Mouse (Mus musculus) cerebellum, postnatal 36 days (tissue): Measurements from ENCODE around the gene Hras.

Experiments
- DNase-seq, 2 experiments: peaks; one replicate each; pipeline ENCODE4 v3.0.0; 2021 to 2022; ENCODE audit warnings: mixed read lengths in 2 of 2

The Hras gene

DNA sequence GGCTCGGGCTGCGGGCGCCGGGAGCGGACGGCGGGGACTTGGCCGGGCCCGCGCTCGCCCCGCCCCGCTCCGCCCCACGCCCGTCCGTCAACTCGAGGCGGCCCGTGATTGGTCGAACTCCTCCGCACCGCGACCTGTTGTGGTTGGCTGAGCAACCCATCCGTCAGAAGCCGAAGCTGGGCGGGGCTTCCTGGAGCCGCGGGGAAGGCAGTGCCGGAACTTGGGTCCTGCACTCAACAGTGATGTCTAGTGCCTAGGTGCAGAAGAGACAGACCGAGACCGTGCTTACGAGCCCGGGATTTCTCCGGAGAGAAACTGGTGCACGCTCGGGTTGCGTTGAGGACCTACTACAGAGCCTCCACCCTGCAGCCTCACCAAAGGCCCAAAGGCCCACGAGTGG is at the start of gene Hras, which contains the start of gene Lrrc56:
Gene Hras, minus strand, starts transcription at position 58 of the 400 bp plus-strand sequence.
Gene Lrrc56, plus strand, starts transcription at position 210 of the 400 bp plus-strand sequence.
- peak; percentile 98 for DNase-seq

DNA sequence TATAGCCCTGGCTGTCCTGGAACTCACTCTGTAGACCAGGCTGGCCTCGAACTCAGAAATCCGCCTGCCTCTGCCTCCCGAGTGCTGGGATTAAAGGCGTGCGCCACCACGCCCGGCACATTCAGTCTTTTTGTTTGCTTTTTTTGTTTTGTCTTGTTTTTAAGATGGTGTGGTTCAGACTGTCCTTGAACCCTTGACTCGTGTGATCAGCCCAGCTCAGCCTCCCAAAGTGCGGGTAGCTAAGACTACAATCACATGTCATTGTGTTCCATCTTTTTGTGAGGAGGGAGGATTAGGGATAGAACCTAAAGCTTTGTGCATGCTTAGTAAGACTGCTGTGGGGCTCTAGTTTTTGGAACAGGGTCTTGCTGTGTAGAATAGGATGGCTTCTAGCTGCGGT is 37.7 kb upstream of the Hras start:
- DNase-seq = no peak

DNA sequence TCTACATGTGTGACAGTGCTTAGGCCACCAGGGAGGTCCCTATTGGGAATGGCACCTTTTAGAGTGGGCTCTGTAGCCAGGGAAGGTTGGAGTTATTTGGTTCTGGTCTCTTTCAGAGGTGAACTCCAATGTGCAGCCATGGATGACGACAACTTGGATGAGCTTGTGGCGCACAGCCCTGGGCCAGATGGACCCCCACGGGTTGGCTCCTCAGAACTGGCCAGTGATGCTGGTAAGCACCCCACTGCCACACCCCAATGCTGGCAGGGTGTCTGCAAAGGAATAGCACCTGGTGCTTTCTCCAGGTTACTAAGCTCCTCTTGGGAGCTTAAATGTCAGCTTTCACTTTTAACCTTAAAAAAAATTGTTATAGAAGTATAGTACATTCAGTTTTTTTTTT is 37.3 kb upstream of the Hras start:
- DNase-seq = peak; percentile 42 to 53

DNA sequence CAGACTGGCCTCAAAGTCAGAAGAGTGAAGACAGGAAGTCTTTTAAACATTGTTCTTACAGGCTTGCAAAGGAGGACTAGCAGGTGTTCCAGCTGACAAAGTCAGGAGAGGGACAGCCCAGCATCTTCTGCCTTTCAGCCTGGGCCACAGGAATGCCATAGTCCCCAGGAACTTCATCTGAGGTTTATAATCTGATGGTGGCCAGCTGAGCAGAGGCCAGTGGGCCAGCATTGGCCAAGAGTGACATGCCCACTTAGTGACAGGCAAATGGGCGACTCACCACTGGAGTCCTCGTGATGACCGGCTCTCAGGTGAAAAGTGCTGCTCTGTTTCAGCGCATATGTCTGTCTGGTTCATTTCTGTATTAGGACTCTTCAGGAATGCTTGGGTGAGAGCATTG is 36.8 kb upstream of the Hras start:
- DNase-seq = no peak

DNA sequence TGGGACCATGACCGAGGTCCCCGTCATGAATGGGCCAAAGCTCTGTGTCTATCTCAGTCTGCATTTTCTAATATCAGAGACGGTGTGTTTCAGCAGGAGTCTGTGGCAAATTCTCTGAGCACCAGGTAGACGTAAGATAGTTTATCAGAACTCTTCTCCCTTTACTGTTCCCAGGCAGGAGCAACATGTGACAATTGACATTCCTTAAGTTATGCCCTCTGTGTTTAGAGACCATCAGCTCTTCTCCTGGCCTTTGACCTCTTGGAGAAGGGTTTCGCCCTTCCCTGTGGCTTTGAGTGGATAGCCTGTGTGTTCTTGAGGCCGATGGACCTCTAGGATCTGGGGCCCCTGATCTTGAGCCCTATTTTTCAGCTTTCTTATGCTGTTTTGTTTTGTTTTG is 35.9 kb upstream of the Hras start:
- DNase-seq = no peak

DNA sequence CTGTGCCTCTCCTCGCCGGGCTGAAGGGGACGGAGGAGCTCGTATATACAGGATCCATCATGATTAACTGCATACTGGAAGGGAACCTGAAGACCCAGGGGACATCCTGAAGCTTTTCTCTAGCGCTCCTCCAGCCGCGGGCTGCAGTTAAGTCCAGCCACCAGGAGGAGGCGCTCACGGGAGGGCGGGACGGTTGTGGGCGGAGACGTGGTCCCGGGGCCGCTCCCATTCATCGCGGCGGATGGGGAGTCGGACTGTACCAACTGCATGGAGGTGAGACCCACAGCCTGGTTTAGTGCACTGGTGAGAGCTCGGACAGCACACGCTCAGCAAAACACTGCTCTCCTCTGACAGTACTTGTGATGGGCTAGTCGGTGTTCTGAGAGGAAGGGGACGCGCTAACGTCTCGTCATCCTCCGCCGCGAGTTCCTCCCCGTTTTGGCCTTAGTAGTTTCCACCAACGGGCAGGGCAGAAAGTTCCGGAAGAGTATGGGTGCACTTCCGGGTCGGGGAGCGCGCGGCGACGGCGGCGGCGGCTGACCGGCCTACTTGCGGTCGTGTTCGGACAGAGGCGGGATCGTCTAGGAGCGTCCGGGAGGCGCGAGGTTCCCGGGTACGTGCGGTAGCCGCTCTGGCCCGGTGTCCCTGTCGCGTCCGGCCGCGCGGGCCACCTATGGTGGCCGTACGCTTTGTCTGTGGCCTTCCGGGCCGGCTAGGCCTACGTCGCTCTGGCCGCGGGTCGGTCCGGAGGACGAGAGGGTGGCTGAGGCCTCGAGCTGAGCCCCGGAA is 34.7 kb upstream of the Hras start, which contains the start of gene Phrf1:
Gene Phrf1, plus strand, starts transcription at position 506 of the 789 bp plus-strand sequence.
- peak; percentile 93 to 94 for DNase-seq

DNA sequence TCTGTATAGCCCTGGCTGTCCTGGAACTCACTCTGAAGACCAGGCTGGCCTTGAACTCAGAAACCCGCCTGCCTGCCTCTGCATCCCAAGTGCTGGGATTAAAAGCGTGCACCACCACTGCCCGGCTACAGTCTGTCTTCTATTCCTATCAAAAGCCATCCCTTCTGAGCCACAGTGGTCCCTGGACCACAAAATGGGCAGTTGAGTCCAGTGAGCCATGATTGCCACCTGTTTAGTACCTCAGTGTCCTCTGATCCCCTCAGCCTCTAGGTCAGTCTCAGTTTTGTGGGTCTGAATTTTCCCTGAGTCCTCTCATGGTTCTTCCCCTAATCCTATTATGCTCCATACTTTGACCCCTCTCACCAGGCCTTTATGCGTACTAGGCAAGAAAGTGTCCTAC is 34.0 kb upstream of the Hras start:
- no peak for DNase-seq

DNA sequence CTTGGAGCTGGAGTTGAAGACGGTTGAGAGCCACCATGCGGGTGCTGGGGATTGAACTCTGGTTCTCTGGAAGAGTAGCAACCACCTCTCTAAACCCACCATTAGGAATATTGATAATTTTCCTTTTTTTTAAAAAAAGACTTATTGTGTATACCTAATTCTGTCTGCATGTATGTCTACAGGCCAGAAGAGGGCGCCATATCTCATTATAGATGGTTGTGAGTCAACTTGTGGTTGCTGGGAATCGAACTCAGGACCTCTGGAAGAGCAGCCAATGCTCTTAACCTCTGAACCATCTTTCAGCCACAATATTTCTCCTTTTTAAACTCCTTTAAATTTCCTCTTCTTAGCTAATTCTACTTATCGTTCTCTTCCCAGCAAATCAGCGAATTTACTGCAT is 32.7 kb upstream of the Hras start:
- DNase-seq = no peak

DNA sequence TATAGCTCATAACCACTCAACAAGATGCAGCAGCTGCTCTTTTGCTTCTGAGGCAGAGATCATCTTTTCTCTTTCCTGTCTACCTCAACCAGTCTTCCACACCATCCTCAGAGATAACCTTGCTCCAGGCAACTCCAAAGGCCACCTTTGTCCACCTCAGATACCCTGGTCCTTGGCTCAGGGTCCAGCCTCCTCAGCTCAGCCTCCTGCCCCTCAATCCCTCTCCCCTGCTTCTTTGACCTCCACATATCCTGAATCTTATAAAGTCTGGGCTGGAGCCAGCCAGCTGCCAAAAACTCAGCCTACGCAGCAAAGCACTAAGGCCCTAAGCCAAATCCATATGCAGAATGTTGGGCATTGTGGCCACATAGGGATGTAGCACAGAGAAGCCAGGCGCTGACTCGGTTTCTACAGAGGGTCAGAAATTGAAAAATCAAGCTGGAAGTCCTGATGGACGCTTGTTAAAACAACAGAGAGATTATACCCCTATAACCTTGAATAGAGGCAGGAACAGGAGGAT is 29.0 kb upstream of the Hras start:
- no peak for DNase-seq

DNA sequence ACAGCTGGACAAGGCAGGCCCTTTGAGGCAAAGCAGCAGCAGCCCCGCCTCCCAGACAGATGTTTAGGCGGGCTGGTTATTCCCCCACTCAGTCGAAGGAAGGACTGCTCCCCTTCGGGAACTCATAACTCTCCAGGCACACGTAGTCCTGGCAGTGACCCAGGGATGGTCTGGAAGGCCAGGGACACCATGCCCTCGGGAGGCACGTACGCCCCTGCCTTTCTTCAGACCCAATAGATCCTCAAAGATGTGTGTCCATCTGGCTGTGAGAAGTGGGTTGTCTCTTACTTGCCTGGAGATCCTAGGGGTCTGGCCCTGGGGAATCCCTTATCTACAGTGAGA is 28.3 kb upstream of the Hras start:
- no peak for DNase-seq

DNA sequence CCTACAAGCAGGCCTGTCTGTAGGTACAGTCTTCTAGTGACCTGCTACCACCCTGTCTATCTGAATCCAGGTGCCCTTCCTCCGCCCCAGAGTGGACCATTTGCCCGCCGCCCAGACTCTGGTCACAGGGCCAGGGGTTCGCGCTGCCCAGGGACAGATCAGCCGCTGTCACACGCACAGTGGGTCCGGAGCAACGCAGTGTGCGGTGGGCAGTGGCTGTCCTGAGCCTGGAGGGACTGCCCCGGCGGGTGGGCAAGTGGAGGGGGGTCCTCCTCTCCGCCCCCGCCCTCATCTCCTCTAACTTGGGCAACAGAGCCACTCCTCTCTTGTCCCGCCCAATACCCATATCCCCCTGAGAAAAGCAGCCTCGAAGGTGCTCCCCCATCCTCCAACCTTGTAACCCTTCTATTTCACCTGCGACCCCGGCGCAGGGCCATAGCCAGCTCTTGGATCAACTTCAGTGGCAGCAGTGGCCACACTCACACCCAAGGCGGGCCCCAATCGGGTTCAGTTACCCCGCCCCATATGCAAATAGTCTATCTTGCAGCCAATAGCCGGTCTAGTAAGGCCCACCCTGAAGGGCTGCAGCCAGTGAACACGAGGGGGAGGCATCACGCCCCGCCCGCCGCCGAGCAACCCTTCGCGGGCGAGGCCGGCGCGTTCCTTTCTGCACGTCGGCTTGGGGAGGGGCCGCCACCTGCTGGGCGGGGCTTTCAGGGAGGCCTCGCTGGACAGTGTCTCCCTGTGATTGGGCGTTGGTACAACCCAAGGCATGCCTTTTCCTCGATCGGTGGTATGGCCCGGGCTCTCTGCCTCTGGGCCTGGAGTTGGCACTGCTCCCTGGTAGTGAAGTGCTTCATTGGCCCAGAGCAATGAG is 27.7 kb upstream of the Hras start:
- DNase-seq = peak; percentile 79 to 89

DNA sequence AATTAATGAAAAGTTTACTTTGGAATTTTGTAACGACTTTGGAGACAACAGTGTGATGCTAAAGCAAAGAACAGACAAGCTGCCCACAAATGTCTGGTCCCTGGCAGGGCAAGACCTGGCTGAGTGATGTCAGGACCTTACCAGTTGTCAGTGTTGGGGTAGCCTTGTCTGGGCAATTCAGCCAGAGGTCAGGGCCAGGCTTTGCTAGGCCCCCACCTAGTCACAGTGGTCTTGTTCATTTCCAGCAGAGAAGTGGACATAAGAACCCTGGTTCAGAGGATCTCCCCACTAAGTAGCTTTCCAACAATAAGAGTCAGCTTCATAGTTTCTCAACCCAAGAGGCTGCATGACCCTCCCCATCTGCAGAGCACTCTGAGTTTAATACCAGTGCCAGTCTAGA is 26.6 kb upstream of the Hras start:
- DNase-seq = no peak

DNA sequence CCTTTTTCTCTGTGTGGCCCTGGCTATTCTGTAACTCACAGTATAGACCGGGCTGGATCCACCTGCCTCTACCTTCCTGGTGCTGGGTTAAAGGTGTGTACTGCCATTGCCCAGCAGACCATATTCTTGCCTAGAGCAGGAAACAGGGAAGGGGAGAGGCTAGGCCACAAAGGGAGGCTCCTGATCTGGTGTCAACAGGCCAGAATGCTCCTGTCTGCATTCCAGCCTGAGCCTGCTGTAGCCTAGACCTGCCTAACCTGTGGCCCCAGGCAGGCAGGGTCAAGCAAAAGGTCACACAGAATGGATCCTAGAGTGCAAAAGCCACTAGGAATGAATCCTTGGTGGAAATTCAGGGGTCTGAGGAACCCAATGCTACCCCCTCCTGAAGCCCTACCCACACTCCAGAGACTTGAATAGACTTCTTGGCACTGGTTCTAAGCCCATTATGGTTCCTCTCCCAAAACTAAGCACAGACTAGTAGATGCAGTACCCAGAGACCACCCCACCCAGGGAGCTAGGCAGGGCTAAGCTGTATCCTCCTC is 25.8 kb upstream of the Hras start:
- no peak for DNase-seq

DNA sequence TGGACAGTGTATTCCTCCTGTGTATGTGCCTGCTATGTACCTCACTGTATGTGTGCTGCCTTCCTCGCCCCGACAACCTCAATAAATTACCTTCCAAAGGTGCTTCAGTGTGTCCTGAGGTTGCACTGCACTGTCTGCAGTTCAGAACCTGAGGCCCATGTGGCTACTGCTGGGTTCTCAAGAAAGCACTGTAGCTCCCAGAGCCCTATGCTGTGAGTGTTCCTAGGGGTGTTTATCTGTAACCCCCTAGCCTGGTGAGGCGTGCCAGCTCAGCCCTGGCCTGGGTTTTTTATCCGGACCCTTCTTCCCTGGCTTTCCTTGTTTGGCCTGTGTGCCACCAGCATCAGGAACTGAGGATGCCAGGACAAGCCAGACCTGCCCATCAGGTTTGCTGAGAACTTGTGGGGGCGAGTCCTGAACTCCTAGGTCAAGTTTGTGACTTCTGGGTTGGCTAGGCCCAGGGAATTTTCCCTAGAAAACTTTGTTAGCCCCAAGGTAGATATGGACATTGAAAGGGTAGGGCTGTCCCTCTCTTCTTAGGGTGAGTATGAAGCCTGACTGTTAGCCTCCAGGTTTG is 24.8 kb upstream of the Hras start:
- no peak for DNase-seq

DNA sequence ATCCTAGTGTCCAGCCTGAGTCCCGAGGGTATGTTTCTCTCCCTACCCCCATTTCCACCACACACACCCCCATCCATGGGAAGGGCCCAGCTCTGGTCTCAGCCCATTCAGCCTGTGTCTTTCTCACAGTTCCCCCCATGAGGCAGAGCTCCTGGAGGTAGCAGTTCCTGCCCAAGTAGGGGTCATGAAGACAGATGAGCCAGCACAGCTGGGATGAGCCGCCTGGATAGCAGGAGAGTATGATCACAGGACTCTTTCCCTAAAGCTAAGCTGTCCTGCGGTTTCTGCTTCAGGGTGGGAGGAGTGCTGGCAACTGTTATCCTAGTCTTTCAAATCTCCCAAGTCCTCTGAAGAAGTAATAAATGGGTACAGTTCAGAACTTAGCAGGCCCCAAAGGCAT is 24.3 kb upstream of the Hras start:
- DNase-seq = no peak

DNA sequence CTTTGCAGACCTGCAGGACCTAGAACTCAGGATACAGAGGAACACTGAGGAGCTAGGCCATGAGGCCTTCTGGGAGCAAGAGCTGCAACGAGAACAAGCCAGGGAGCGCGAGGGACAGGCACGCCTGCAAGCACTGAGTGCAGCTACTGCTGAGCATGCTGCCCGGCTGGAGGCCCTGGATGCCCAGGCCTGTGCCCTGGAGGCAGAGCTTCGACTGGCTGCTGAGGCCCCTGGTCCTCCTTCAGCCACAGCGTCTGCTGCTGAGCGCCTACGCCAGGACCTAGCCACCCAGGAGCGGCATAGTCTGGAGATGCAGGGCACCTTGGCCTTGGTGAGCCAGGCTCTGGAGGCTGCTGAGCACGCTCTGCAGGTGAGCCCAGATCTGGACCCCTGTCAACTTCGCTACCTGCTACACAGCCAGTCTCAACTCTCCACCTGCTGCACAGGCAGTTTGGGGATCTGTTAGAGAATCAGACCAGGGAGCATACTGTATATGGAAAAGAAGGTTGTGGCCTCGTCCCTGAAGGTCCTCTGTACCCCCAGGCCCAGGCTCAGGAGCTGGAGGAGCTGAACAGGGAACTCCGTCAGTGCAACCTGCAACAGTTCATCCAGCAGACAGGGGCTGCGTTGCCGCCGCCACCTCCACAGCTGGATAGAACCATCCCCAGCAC is 23.7 kb upstream of the Hras start:
- no peak for DNase-seq

DNA sequence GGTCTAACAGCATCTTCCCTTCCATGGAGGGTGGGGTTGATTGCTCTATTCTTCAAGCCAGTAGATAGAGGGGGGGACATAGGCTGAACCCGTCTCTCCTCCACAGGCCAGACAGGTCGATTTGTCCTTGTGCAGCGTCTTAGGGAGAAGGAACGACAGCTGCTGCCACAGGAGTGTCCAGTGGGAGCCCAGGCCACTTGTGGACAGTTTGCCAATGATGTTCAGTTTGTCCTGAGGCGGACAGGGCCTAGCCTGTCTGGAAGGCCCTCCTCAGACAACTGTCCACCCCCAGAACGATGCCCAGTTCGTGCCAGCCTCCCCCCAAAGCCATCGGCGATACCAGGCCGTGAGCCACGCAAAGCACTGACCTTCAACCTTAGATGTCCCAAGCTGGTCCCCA is 23.1 kb upstream of the Hras start:
- no peak for DNase-seq

DNA sequence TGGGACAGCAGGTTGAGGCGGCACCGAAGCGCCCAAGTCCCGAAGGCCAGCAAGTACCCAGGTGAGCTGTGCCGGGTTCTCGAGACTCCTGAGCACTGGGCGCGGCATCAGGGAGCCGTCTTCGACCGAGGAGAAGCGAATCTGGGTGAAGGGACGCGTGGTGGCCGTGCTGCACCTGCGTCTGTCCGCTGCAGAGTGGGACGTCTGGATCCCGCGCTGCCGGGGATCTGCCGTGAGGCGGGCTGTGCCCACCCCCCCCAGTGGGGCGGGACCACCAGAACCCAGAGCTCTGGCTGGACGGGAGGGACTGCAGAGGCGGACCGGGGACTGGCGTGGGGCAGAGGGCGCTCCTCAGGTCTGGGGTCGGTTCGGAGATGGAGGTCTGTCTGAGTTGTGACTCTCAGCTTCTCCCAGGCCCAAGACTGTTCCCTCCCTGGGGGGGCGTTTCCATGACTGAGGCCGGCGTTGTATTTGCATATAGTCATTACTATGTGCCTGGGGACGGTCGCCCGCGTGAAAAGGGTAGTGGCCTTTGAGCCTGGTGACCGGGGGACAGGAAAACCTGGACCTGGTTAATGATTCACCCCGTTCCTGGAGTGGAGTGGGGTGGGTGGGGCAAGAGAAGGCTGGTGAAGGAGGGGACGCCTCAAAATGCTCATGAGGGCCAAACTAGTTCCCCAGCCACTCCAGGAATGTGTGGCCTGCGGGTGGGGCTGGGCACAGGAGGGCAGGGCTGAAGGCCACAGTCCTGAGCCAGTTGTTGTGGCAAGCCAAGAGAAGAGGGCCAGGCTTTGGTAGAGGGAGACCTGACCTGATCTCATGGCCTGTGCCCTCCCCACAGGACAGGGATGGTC is 22.3 kb upstream of the Hras start:
- DNase-seq = no peak

DNA sequence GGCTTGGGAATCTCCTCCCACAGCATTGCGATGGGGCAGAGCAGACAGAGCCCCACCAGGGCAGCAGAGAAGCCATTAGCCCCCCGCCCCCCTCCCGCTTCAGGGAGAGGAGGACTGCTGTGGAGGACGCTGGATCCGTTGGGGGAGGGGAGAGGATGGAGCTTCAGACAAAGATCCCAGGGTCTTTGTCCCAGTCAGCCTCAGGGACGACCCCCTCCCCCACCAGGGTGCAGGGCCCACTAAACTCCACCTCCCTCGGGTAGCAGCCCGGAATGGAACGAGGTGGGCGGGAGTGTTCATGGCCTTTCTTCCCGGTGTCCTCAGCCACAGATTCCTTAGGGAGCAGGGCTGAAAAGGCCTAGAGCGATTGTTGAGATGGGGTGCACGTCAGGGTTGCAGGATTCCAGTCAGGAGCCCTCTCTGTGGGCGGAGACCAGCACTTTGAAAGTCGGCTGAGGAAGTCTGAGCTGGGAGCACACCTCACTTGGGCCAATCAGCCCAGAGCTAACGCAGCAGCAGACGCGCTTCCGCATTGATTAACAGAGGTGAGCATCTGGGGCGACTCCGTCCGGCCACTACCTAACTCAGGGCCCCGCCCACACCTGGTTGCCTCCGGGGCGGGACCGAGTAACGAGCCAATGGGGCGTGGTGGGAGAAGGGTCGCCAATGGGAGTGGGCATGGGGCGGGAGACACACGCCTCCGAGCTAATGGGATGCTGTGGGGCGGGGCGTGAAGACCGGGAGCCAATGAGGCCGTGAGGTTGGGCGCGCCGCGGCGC is 21.5 kb upstream of the Hras start, which contains the start of gene Rassf7:
Gene Rassf7, plus strand, starts transcription at position 760 of the 779 bp plus-strand sequence.
- DNase-seq = peak; percentile 81 to 89

DNA sequence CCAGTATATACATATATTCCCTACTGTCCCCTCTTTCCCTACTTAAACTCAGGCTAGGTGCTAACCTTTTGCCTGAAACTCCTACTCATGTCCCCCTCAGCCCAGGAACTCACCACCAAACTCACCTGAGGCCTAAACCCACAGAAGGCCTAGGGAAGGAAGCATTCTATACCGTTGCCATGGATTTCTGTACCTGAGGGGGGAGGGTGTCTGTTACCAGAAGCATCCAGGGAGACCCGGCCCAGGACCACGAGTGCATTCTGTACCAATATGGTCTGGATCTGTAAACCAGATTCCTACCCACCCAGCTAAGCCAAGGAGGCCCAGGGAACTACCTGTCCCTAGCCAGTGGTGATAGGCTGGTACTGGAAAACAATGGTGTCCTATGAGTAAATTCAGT is 20.5 kb upstream of the Hras start:
- no peak for DNase-seq
